Mouse (Mus musculus) hindbrain, embryonic 11.5 days (tissue): ENCODE data around the gene Gab1. TPM values are rescaled to one million over a fixed set of nuclear protein-coding genes. Genes with fewer than 3 reads are reported as not detected.
A peak's percentile ranks its signal among the peaks of the same experiment; 100 is the strongest.

Experiments
- ATAC-seq: fragments of 200-750 bp; cut with Nextera tagmentation; 2 replicates; pipeline ENCODE4 v1.8.0; 2017; ENCODE audit warnings: mild to moderate bottlenecking, moderate TSS enrichment, moderate library complexity; ENCODE audit not compliant: low FRiP score
- DNase-seq: peaks from one replicate; pipeline ENCODE4 v3.0.0-alpha.2; 2015; ENCODE audit warnings: low spot score
- H3K27ac ChIP-seq: fragments of 300-500 bp; sonication (generic); 2 replicates; pipeline ENCODE4 v1.5.1; 2014; ENCODE audit warnings: mild to moderate bottlenecking, low read depth, low read length
- H3K27me3 ChIP-seq: fragments of 300-500 bp; sonication (generic); 2 replicates; pipeline ENCODE4 v1.6.1; 2014; ENCODE audit warnings: mild to moderate bottlenecking, low read length, moderate library complexity, mixed read lengths; ENCODE audit not compliant: control insufficient read depth, insufficient read depth
- H3K36me3 ChIP-seq: fragments of 300-500 bp; sonication (generic); 2 replicates; pipeline ENCODE4 v1.6.1; 2014; ENCODE audit warnings: mild to moderate bottlenecking, low read length, moderate library complexity, mixed read lengths; ENCODE audit not compliant: control insufficient read depth, insufficient read depth
- H3K4me1 ChIP-seq: fragments of 300-500 bp; sonication (generic); replicated peaks from 2 replicates; pipeline ENCODE4 v1.6.1; 2014; ENCODE audit warnings: low read length, mixed read lengths; ENCODE audit not compliant: control insufficient read depth, insufficient read depth
- H3K4me2 ChIP-seq: fragments of 300-500 bp; sonication (generic); replicated peaks from 2 replicates; pipeline ENCODE4 v1.6.1; 2014; ENCODE audit warnings: mild to moderate bottlenecking, low read depth, low read length
- H3K4me3 ChIP-seq: fragments of 300-500 bp; sonication (generic); 2 replicates; pipeline ENCODE4 v1.5.1; 2014; ENCODE audit warnings: low read depth, low read length
- H3K9ac ChIP-seq: fragments of 300-500 bp; sonication (generic); 2 replicates; pipeline ENCODE4 v1.6.1; 2014; ENCODE audit warnings: low read depth, low read length
- H3K9me3 ChIP-seq: fragments of 300-500 bp; sonication (generic); 2 replicates; pipeline ENCODE4 v1.6.1; 2016; ENCODE audit warnings: low read length; ENCODE audit not compliant: control insufficient read depth
- WGBS: fragments of 180-500 bp; shearing (Covaris S2); extraction: QIAGEN DNeasy Blood & Tissue Kit; methylation state at CpG from one replicate; pipeline ENCODE4 v1.1.7; 2014; 5-methylcytosine and 5-hydroxymethylcytosine counted together
- polyA plus RNA-seq: library from polyadenylated mRNA; unstranded; fragments of >200 nt; fragmentation: Nextera tagmentation; extraction: Ambion mirVana; gene quantifications from 2 replicates; pipeline ENCODE4 v1.2.1, GENCODE M21; 2014

The Gab1 gene
- polyA plus RNA-seq, 1 experiment from 2014 or later, result 18.1 TPM

DNA sequence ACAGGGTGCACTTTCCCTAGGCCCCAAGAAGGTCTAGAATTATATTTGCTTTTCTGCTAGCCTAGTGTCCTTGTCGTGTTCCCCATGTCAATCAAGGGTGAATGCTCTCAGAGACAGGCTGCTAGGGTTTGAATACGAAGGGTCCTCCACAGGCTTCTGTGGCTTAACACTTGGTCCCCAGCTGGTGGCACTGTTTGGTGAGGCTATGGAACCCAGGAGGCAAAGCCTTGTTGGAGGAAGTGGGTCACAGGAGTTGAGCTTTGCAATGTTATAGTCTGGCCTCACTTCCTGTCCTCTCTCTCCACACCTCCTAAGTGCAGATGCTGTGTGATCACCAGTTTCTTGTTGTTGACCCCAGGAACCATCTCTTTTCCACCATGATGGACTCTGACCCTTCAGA, 63.3 kb downstream of the Gab1 start:
- no peaks in the 10 kb centered on the region for H3K27me3 ChIP-seq
- no peak overlapping the region for H3K9ac ChIP-seq
- H3K9me3 ChIP-seq, result no peaks in the 10 kb centered on the region
- H3K27ac ChIP-seq, result no peak overlapping the region
- ATAC-seq, result no peak
- DNase-seq, result no peak
- 80% methylated on average over 2 of the region's 2 CpGs for WGBS
- no peaks in the 10 kb centered on the region for H3K4me1 ChIP-seq
- no peak overlapping the region for H3K4me3 ChIP-seq
- no peak overlapping the region for H3K4me2 ChIP-seq
- no peaks in the 10 kb centered on the region for H3K36me3 ChIP-seq

DNA sequence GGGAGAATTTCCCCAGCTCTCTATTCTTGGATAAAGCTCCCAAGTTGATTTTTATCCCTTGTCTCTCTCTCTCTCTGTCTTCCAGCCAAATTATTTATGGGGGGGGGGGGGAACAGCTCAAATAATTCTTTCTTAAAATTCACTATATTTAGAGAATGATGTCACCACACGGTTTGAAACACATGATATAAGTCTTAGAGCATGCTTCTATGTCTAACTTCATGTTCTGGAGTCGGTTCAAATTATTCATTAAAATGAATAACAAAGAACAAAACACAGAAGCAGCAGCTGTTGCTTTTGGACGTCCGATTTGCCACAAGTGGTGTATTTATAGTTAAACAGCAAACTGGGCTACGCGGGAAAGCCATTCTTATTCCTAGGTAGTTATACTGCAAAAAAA, 65.1 kb downstream of the Gab1 start:
- ATAC-seq (no peak), DNase-seq (no peak)
- no peak overlapping the region for H3K9ac ChIP-seq
- H3K9me3 ChIP-seq, result no peaks in the 10 kb centered on the region
- no peak overlapping the region for H3K4me2 ChIP-seq
- H3K27ac ChIP-seq, result no peak overlapping the region
- 91% methylated on average over 6 of the region's 6 CpGs for WGBS
- no peaks in the 10 kb centered on the region for H3K4me1 ChIP-seq
- no peaks in the 10 kb centered on the region for H3K27me3 ChIP-seq
- no peak overlapping the region for H3K4me3 ChIP-seq
- H3K36me3 ChIP-seq, result no peaks in the 10 kb centered on the region

DNA sequence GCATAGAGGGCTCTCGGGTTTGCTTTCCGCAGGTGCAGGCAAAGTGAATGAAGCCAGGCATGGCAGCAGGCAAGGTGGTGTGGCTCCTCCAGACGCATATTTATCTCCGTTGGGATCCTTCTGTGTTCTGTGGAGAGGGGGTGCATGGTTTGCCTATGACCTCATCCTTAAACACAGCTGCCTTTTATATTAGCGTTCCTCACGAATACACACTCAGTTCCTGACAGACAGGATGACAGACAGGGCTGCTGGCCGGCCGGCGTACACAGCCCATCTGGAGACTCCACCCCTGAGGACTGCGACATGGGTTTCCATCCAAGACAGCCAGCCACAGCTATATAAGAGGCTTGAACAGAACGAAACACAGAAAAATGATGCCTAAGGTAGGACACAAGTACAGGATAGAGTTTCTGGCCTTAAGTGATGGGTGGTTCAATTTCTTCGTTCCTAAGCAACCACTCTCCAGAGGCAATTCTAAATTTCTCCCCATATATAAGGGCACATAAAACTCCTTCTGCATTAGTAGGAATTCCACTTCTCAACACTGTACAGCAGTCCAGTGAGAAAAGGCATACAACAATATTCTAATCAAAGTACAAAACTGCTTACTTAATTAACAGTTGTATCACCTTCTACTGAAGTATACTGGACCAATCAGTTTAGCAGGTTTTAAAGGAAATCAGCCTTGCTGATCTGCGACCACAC, 66.1 kb downstream of the Gab1 start:
- WGBS, result 56% methylated on average over 13 of the region's 13 CpGs
- Histone ChIP-seq H3K4me2 (no peak overlapping the region), H3K9me3 (no peaks in the 10 kb centered on the region), H3K4me3 (no peak overlapping the region), H3K27me3 (no peaks in the 10 kb centered on the region), H3K4me1 (no peaks in the 10 kb centered on the region), H3K36me3 (no peaks in the 10 kb centered on the region), H3K27ac (no peak overlapping the region), H3K9ac (no peak overlapping the region)
- peak; percentile 73 for ATAC-seq
- no peak for DNase-seq

DNA sequence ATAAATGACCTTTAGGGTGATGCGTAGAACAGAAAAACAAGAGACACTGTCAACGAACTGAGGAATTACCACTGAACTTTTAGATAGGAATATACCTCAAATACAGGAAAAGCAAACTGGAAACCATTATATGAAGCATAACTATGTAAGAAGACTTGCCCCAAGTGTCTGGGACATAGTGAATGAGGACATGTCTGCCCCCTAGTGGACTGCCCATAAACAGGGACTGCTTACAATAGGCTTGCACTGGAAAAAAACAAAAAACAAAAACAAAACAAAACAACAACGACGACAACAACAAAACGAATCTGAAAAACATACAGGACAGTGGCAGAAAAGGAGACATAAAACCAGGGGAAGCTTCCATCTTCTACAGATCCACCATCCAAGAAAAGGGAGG, 66.9 kb downstream of the Gab1 start:
- Histone ChIP-seq H3K27ac (no peak overlapping the region), H3K36me3 (no peaks in the 10 kb centered on the region), H3K9me3 (no peaks in the 10 kb centered on the region), H3K9ac (no peak overlapping the region), H3K27me3 (no peaks in the 10 kb centered on the region), H3K4me3 (no peak overlapping the region), H3K4me2 (no peak overlapping the region), H3K4me1 (0 out of 2 replicates have a peak, but pooled peaks cover 3% of the 10 kb centered on the region)
- DNase-seq (peak; percentile 44), ATAC-seq (no peak)
- 89% methylated on average over 5 of the region's 5 CpGs for WGBS

DNA sequence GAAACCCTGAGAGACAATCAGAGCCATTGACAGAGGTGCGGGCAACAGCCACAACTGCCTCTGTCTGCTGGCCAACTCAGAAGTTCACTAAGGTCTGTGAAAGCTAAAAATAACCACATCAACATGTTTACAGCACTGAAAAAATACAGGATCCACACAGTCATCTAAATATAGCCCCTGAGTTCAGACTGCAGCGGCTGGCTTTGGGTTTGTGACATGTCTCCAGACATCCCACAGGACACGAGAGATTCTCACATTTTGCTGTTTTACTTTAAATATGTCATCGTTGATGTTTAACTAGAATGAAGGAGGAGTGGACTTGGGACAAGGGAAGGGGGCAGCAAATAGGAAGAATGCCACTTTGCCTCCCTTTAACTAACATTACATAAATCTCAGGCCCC, 68.7 kb downstream of the Gab1 start:
- Histone ChIP-seq H3K4me3 (no peak overlapping the region), H3K9me3 (no peaks in the 10 kb centered on the region), H3K4me2 (no peak overlapping the region), H3K27ac (no peak overlapping the region), H3K4me1 (0 out of 2 replicates have a peak, but pooled peaks cover 3% of the 10 kb centered on the region), H3K36me3 (no peaks in the 10 kb centered on the region), H3K27me3 (no peaks in the 10 kb centered on the region), H3K9ac (no peak overlapping the region)
- DNase-seq (no peak), ATAC-seq (no peak)
- WGBS, result 81% methylated on average over 4 of the region's 4 CpGs

DNA sequence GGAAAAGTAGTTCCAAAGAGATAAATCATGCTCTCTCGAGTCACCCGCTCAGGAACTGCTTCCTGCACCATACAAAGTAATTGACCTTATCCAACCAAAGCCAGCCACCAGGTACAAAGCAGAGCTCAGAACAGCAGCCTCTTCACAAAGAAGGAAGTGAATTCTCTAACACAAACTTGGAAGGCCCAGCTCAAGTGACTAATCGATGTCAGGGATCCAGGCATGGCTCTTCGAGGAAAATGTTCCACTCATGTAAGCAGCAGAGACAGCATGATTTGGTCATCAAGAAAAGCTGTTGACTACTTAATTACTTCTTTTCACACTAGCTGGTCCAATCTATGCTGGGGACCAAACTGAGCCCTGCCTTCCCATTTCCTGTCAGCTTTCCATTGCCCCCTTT, 69.4 kb downstream of the Gab1 start:
- Histone ChIP-seq H3K36me3 (no peaks in the 10 kb centered on the region), H3K9ac (no peak overlapping the region), H3K4me3 (no peak overlapping the region), H3K27ac (no peak overlapping the region), H3K9me3 (no peaks in the 10 kb centered on the region), H3K27me3 (no peaks in the 10 kb centered on the region), H3K4me1 (0 out of 2 replicates have a peak, but pooled peaks cover 3% of the 10 kb centered on the region), H3K4me2 (no peak overlapping the region)
- ATAC-seq (no peak), DNase-seq (no peak)
- 77% methylated on average over 4 of the region's 4 CpGs for WGBS

DNA sequence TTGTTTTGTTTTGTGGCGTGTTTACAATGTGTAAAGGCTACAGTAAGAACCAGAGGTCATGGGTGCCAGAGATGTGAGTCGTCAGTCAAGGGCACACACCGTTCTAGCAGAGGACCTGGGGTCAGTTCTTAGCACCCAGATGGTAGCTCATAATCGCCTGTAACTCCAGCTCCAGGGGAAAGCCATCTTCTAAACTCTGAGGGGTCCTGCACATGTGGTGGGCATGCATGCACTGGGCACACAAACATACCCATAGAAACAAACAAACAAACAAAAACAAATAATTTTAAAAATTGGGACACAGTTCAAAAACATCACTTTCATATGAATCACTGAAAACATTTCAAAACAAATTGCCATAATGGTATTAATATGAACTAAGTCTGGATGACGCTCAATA, 69.9 kb downstream of the Gab1 start:
- WGBS, result 90% methylated on average over 5 of the region's 5 CpGs
- H3K27me3 ChIP-seq, result no peaks in the 10 kb centered on the region
- H3K27ac ChIP-seq, result no peak overlapping the region
- no peak overlapping the region for H3K4me2 ChIP-seq
- H3K4me3 ChIP-seq, result no peak overlapping the region
- no peak for ATAC-seq
- no peak overlapping the region for H3K9ac ChIP-seq
- H3K4me1 ChIP-seq, result 0 out of 2 replicates have a peak, but pooled peaks cover 3% of the 10 kb centered on the region
- no peaks in the 10 kb centered on the region for H3K36me3 ChIP-seq
- H3K9me3 ChIP-seq, result no peaks in the 10 kb centered on the region
- no peak for DNase-seq

DNA sequence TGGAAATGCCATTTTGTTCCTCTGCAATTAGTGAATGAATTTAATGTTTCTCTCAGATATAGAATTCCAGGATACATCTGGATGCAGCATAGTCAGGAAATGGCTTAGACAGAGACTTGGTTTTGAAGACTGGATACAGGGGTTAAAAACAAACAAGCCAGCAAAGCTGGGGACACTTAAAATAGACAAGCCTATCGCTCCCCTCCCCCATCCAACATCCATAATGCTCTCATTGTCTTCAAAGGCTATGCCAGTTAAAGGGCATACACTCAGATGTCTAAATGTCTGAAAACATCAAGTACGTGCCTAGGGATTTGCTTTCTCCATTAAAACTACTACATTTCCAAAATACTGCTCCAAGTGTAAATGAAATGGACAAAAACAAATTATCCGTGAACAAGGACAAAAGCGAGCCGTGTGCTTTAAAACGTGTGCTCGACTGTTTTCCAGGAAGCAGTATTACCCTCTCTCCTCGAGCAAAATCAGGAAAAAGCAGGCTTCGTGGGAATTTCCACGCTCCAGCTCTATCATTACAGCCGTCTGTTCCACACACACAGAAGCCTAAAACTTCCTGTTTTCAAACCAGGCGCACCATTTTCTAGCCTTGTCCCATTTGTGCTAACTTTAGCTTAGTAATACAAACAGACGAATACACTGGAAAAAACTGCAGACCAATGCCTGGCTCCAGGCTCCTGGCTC, 72.4 kb downstream of the Gab1 start:
- no peak overlapping the region for H3K4me3 ChIP-seq
- 41% methylated on average over 13 of the region's 13 CpGs for WGBS
- H3K36me3 ChIP-seq, result no peaks in the 10 kb centered on the region
- no peak overlapping the region for H3K4me2 ChIP-seq
- H3K9ac ChIP-seq, result no peak overlapping the region
- H3K9me3 ChIP-seq, result no peaks in the 10 kb centered on the region
- H3K4me1 ChIP-seq, result 0 out of 2 replicates have a peak, but pooled peaks cover 3% of the 10 kb centered on the region
- peak overlapping the region; percentile 52 for H3K27ac ChIP-seq
- no peaks in the 10 kb centered on the region for H3K27me3 ChIP-seq
- ATAC-seq, result no peak
- DNase-seq, result peak; percentile 50
